Mouse (Mus musculus): ENCODE data around the gene Vps8. TPM values are rescaled to one million over a fixed set of nuclear protein-coding genes. Genes with fewer than 3 reads are reported as not detected.

Gene Vps8
- polyA plus RNA-seq, 1 experiment from 2014 or later: 25.4 TPM

DNA sequence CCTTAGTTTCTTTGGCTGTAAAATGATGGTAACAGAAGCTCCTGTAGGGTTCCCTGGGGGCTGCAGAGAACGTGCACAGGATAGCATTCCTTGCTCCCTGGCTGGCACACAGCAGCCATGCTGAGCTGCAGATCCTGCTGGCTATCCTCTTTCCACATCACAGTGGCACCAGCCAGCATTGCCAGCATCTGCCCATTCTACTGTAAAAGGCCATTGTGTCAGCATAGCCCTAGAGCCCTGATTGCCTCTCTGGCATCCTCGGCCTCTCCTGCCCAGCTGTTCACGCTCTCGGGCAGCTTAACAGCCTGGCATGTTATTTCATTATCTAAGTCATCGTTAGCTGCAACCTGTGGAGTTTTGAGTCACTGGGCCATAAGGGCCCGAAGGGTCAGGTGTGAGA lies 204.3 kb downstream of the Vps8 start:
- H3K9ac ChIP-seq (ENCODE audit: low read length): no peak overlapping the region
- WGBS: 82% methylated on average over 6 of the region's 6 CpGs
- no peak overlapping the region for H3K4me2 ChIP-seq (ENCODE audit: low read depth, low read length)
- no peaks in the 10 kb centered on the region for H3K27me3 ChIP-seq (ENCODE audit: control insufficient read depth, insufficient read depth, low read length)
- peaks cover 9% of the 10 kb centered on the region for H3K4me1 ChIP-seq (ENCODE audit: control insufficient read depth, insufficient read depth, low read length)
- no peak overlapping the region for H3K27ac ChIP-seq (ENCODE audit: low read length)
- H3K9me3 ChIP-seq (replicated peaks; ENCODE audit: control insufficient read depth, low read length): no peaks in the 10 kb centered on the region
- no peak overlapping the region for H3K4me3 ChIP-seq (ENCODE audit: low read length)
- no peak for ATAC-seq (replicated peaks; ENCODE audit: extremely low read depth, insufficient read depth, low FRiP score)
- no peaks in the 10 kb centered on the region for H3K36me3 ChIP-seq (ENCODE audit: control insufficient read depth, insufficient read depth)

DNA sequence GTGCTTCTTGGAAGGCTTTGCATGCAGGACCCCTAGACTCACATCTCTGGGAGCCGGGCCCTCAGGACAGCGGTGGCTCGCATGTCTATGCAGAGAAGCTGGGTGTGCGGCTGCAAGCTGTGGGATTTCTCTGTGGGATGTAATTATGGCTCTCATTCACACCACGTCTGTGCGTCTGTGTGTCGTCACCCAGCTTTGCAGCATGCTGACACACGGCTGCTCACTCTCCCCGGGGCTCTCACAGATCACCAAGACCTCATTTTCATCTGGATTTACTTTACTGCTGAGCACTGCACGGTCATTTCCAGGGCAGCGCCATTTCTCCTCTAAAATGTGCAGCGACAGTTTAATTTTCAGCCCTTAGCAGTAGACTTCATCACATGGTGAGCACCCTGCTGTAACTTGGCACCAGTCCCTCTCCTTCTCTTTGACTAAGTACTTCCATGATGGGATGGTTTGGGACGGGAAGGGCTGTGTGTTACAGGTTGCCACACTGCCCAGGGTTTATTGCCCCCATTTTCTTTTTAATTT lies 205.2 kb downstream of the Vps8 start:
- ATAC-seq (replicated peaks; ENCODE audit: extremely low read depth, insufficient read depth, low FRiP score): no peak
- Histone ChIP-seq H3K27ac (ENCODE audit: low read length) (no peak overlapping the region; the same call in 1 of the 2 replicates), H3K36me3 (ENCODE audit: control insufficient read depth, insufficient read depth) (no peaks in the 10 kb centered on the region), H3K9ac (ENCODE audit: low read length) (0 out of 2 replicates have a peak overlapping the region, but pooled peaks have one; percentile 21), H3K4me1 (ENCODE audit: control insufficient read depth, insufficient read depth, low read length) (peaks cover 9% of the 10 kb centered on the region), H3K4me2 (ENCODE audit: low read depth, low read length) (no peak overlapping the region), H3K4me3 (ENCODE audit: low read length) (no peak overlapping the region), H3K27me3 (ENCODE audit: control insufficient read depth, insufficient read depth, low read length) (no peaks in the 10 kb centered on the region), H3K9me3 (replicated peaks; ENCODE audit: control insufficient read depth, low read length) (no peaks in the 10 kb centered on the region)
- 59% methylated on average over 13 of the region's 13 CpGs for WGBS

DNA sequence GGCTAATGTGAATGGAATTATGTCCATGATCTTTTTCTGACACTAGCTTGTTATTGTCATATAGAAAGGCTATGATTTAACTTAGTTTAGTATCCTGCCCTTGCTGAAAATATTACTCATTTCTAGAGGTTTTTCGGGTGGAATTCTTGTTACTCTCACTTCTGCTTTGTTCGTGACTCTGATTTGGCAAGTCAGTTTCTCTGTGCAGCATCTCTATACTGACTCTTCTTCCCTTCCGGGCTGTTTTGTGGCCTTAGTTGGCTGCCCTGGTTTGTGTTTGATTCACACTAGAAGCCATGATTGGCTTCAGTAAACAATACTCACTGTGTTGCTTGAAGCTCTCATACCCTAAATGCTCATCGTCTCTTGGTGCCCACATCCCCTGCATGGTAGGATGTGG lies 207.7 kb downstream of the Vps8 start:
- no peaks in the 10 kb centered on the region for H3K36me3 ChIP-seq (ENCODE audit: control insufficient read depth, insufficient read depth)
- H3K4me3 ChIP-seq (ENCODE audit: low read length): no peak overlapping the region
- no peak overlapping the region for H3K9ac ChIP-seq (ENCODE audit: low read length)
- no peak overlapping the region for H3K27ac ChIP-seq (ENCODE audit: low read length)
- ATAC-seq (replicated peaks; ENCODE audit: extremely low read depth, insufficient read depth, low FRiP score): no peak
- H3K4me2 ChIP-seq (ENCODE audit: low read depth, low read length): no peak overlapping the region
- no peaks in the 10 kb centered on the region for H3K9me3 ChIP-seq (replicated peaks; ENCODE audit: control insufficient read depth, low read length)
- H3K27me3 ChIP-seq (ENCODE audit: control insufficient read depth, insufficient read depth, low read length): no peaks in the 10 kb centered on the region
- peaks cover 9% of the 10 kb centered on the region for H3K4me1 ChIP-seq (ENCODE audit: control insufficient read depth, insufficient read depth, low read length)
- 82% methylated on average over 4 of the region's 4 CpGs for WGBS

DNA sequence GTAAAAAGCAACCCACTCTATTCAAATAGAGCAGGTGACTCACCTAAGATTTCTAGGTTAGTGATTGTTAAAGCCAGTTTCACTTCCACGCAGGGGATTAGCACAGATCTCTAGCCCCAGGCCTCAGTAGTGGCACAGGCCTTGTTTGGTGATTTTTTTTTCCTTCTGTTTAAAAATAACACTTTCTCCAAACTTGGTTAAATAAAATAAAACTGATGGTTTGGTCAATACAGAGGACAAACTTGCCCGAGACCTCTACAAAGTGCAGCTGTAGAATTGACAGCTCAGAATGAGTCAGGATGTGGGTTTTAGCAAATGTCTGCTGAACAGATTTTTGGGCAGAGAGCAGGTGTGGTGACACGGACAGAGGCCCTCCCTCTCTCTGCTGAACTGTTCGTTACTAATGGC lies 208.9 kb downstream of the Vps8 start:
- no peaks in the 10 kb centered on the region for H3K27me3 ChIP-seq (ENCODE audit: control insufficient read depth, insufficient read depth, low read length)
- no peak overlapping the region for H3K4me3 ChIP-seq (ENCODE audit: low read length)
- H3K4me2 ChIP-seq (ENCODE audit: low read depth, low read length): no peak overlapping the region
- ATAC-seq (replicated peaks; ENCODE audit: extremely low read depth, insufficient read depth, low FRiP score): no peak
- no peak overlapping the region for H3K9ac ChIP-seq (ENCODE audit: low read length)
- no peaks in the 10 kb centered on the region for H3K36me3 ChIP-seq (ENCODE audit: control insufficient read depth, insufficient read depth)
- H3K27ac ChIP-seq (ENCODE audit: low read length): no peak overlapping the region
- peaks cover 16% of the 10 kb centered on the region for H3K4me1 ChIP-seq (ENCODE audit: control insufficient read depth, insufficient read depth, low read length)
- no peaks in the 10 kb centered on the region for H3K9me3 ChIP-seq (replicated peaks; ENCODE audit: control insufficient read depth, low read length)
- 80% methylated on average over 4 of the region's 4 CpGs for WGBS

GRCm38 (mm10) chr16:21634460-21634859 lies 211.5 kb downstream of the Vps8 start:
- peaks cover 17% of the 10 kb centered on the region for H3K4me1 ChIP-seq (ENCODE audit: control insufficient read depth, insufficient read depth, low read length)
- no peaks in the 10 kb centered on the region for H3K36me3 ChIP-seq (ENCODE audit: control insufficient read depth, insufficient read depth)
- H3K4me3 ChIP-seq (ENCODE audit: low read length): no peak overlapping the region
- H3K4me2 ChIP-seq (ENCODE audit: low read depth, low read length): no peak overlapping the region
- H3K9me3 ChIP-seq (replicated peaks; ENCODE audit: control insufficient read depth, low read length): no peaks in the 10 kb centered on the region
- no peak overlapping the region for H3K27ac ChIP-seq (ENCODE audit: low read length)
- H3K27me3 ChIP-seq (ENCODE audit: control insufficient read depth, insufficient read depth, low read length): no peaks in the 10 kb centered on the region
- no peak overlapping the region for H3K9ac ChIP-seq (ENCODE audit: low read length)
- no peak for ATAC-seq (replicated peaks; ENCODE audit: extremely low read depth, insufficient read depth, low FRiP score)

GRCm38 (mm10) chr16:21636156-21636853 lies 213.4 kb downstream of the Vps8 start:
- H3K27ac ChIP-seq (ENCODE audit: low read length): peak overlapping the region; percentile 88
- H3K4me1 ChIP-seq (ENCODE audit: control insufficient read depth, insufficient read depth, low read length): peaks cover 17% of the 10 kb centered on the region
- H3K4me2 ChIP-seq (ENCODE audit: low read depth, low read length): no peak overlapping the region
- no peaks in the 10 kb centered on the region for H3K36me3 ChIP-seq (ENCODE audit: control insufficient read depth, insufficient read depth)
- H3K9me3 ChIP-seq (replicated peaks; ENCODE audit: control insufficient read depth, low read length): no peaks in the 10 kb centered on the region
- ATAC-seq (replicated peaks; ENCODE audit: extremely low read depth, insufficient read depth, low FRiP score): peak; percentile 86
- 52% methylated on average over 5 of the region's 5 CpGs for WGBS
- no peaks in the 10 kb centered on the region for H3K27me3 ChIP-seq (ENCODE audit: control insufficient read depth, insufficient read depth, low read length)
- no peak overlapping the region for H3K4me3 ChIP-seq (ENCODE audit: low read length)
- H3K9ac ChIP-seq (ENCODE audit: low read length): no peak overlapping the region

GRCm38 (mm10) chr16:21637201-21637819 lies 214.4 kb downstream of the Vps8 start:
- H3K4me3 ChIP-seq (ENCODE audit: low read length): no peak overlapping the region
- H3K36me3 ChIP-seq (ENCODE audit: control insufficient read depth, insufficient read depth): no peaks in the 10 kb centered on the region
- H3K9me3 ChIP-seq (replicated peaks; ENCODE audit: control insufficient read depth, low read length): no peaks in the 10 kb centered on the region
- H3K27ac ChIP-seq (ENCODE audit: low read length): peak overlapping the region; percentile 88; the same call in 1 of the 2 replicates
- ATAC-seq (replicated peaks; ENCODE audit: extremely low read depth, insufficient read depth, low FRiP score): 0 out of 2 replicates have a peak, but pooled peaks have one; percentile 43
- H3K9ac ChIP-seq (ENCODE audit: low read length): no peak overlapping the region
- no peaks in the 10 kb centered on the region for H3K27me3 ChIP-seq (ENCODE audit: control insufficient read depth, insufficient read depth, low read length)
- H3K4me2 ChIP-seq (ENCODE audit: low read depth, low read length): no peak overlapping the region
- WGBS: 61% methylated on average over 11 of the region's 11 CpGs
- H3K4me1 ChIP-seq (ENCODE audit: control insufficient read depth, insufficient read depth, low read length): peaks cover 22% of the 10 kb centered on the region

- H3K9ac ChIP-seq (ENCODE audit: low read length): no peak overlapping the region
Observed at GRCm38 (mm10) chr16:21640766-21641499, 218.0 kb downstream of the Vps8 start.

More at GRCm38 (mm10) chr16:21640766-21641499, 218.0 kb downstream of the Vps8 start:
- WGBS: 73% methylated on average over 7 of the region's 7 CpGs
- ATAC-seq (replicated peaks; ENCODE audit: extremely low read depth, insufficient read depth, low FRiP score): no peak
- Histone ChIP-seq H3K36me3 (ENCODE audit: control insufficient read depth, insufficient read depth) (no peaks in the 10 kb centered on the region; the same call in 1 of the 2 replicates), H3K27me3 (ENCODE audit: control insufficient read depth, insufficient read depth, low read length) (no peaks in the 10 kb centered on the region), H3K4me2 (ENCODE audit: low read depth, low read length) (no peak overlapping the region), H3K4me1 (ENCODE audit: control insufficient read depth, insufficient read depth, low read length) (peaks cover 42% of the 10 kb centered on the region), H3K9me3 (replicated peaks; ENCODE audit: control insufficient read depth, low read length) (no peaks in the 10 kb centered on the region), H3K4me3 (ENCODE audit: low read length) (no peak overlapping the region), H3K27ac (ENCODE audit: low read length) (peak overlapping the region; percentile 51; the same call in 1 of the 2 replicates)

Data from heart, embryonic 16.5 days (tissue).